Mouse (Mus musculus): ENCODE data around the gene Tpst1. TPM values are rescaled to one million over a fixed set of nuclear protein-coding genes. Genes with fewer than 3 reads are reported as not detected.

The Tpst1 gene
- total RNA-seq, 4 experiments from 2014 or later: 8.2 to 10.6 (median 9.3) TPM

DNA sequence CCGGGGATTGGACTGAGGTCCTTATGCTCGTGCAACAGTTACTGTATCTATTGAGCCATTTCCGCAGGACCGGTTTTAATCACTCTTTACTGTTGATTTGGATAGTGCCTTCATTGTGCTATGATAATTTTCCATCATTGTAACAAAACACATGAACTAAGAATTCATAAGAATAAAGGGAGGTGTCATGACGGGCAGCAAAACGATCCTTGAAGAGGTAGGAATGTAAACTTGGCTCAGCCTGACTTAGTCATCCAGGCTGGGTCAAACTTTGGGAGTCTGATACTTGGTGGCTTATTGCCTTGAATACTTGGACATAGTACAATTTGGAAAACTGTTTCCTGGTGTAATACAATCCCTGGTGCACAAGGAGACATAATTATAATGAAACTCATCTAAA, 112.2 kb downstream of the Tpst1 start:
- no peak for DNase-seq (ENCODE audit: low spot score)

Other genes starting within 250 kb of the Tpst1 start
- gene Sumf2, start 226.3 kb upstream of the Tpst1 start, total RNA-seq (2022): 10 to 100 TPM in 2 of 4 experiments, 1 to 10 TPM in 2; 5.9 to 11.7 (median 10.7) TPM
- 1,000 to 10,000 TPM; 1,037 to 1,147 (median 1,095) TPM for gene Chchd2, start 185.9 kb upstream of the Tpst1 start, total RNA-seq (2022)
- under 1 TPM; 0.19 to 0.47 (median 0.39) TPM for gene Zbed5, start 177.6 kb upstream of the Tpst1 start, total RNA-seq (2022)
- gene Phkg1, start 174.8 kb upstream of the Tpst1 start, total RNA-seq (2022): 10 to 100 TPM; 14.9 to 25.5 (median 21.2) TPM
- 1 to 10 TPM in 2 of 4 experiments, under 1 TPM in 2; 0.47 to 1.7 (median 1.0) TPM for gene Nupr1l, start 164.8 kb upstream of the Tpst1 start, total RNA-seq (2022)
- gene Vkorc1l1, start 131.4 kb upstream of the Tpst1 start, total RNA-seq (2022): 10 to 100 TPM; 14.7 to 18.3 (median 17.0) TPM
- gene Gusb, start 70.3 kb upstream of the Tpst1 start, total RNA-seq (2022): 10 to 100 TPM; 11.7 to 14.2 (median 12.8) TPM
- gene Asl, start 44.1 kb upstream of the Tpst1 start, total RNA-seq (2022): 1 to 10 TPM; 3.0 to 7.1 (median 6.3) TPM
- gene Crcp, start 44.0 kb upstream of the Tpst1 start, total RNA-seq (2022): 10 to 100 TPM; 11.5 to 16.1 (median 14.5) TPM
- 1 to 10 TPM; 2.1 to 3.6 (median 3.1) TPM for gene Kctd7, start 71.5 kb downstream of the Tpst1 start, total RNA-seq (2022)
- 10 to 100 TPM; 20.6 to 24.3 (median 22.0) TPM for gene Rabgef1, start 98.5 kb downstream of the Tpst1 start, total RNA-seq (2022)
- 10 to 100 TPM; 38.1 to 48.4 (median 46.1) TPM for gene Tmem248, start 143.8 kb downstream of the Tpst1 start, total RNA-seq (2022)
- gene Sbds, start 182.2 kb downstream of the Tpst1 start, total RNA-seq (2022): 10 to 100 TPM; 50.7 to 62.6 (median 55.7) TPM
- gene Tyw1, start 182.3 kb downstream of the Tpst1 start, total RNA-seq (2022): 1 to 10 TPM; 6.9 to 8.4 (median 7.8) TPM